Mouse (Mus musculus) embryonic fibroblast, embryonic 13.5 days (primary cell): ENCODE measurements around the gene Tyk2.

Source experiments
- CTCF ChIP-seq: IDR thresholded peaks from 2 replicates; pipeline ENCODE4 v1.5.1; 2011; ENCODE audit warnings: mild to moderate bottlenecking, control low read depth, low read length, moderate library complexity, borderline replicate concordance; ENCODE audit not compliant: insufficient read depth
- POLR2A ChIP-seq: IDR thresholded peaks from 2 replicates; pipeline ENCODE4 v1.6.1; 2011; ENCODE audit warnings: low read depth, mild to moderate bottlenecking, control low read depth, low read length, moderate library complexity

- TF ChIP-seq CTCF: no peak
- no peak for TF ChIP-seq POLR2A
Observed at GRCm38 (mm10) chr9:21148427-21148826, 17.4 kb upstream of the Tyk2 start.
